Mouse (Mus musculus): Measurements from ENCODE around the gene Gas2. TPM values are rescaled to one million over a fixed set of nuclear protein-coding genes. Genes with fewer than 3 reads are reported as not detected.

Gas2 gene
- total RNA-seq, 2 experiments from 2014 or later, result 4.1 to 4.9 TPM

DNA sequence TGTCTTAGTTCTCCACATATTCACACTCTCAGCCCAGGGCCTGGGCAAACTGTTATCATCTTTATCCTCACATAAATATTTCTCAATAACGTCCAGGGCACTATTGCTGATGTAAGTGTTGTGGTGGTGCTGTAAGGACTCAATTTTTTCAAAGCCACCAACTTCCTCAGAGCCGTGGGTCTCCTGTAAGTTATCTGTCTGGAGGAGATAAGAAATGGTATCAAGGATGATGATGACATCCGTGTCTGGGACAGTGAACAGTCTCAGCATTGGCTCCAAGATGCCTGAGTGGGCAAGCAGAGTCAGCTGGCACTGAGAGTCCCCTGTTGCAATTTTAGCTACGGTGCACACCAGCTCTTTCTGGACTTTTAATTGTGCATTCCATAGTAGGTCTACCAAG, 160.2 kb downstream of the Gas2 start:
- DNase-seq, result no peak

DNA sequence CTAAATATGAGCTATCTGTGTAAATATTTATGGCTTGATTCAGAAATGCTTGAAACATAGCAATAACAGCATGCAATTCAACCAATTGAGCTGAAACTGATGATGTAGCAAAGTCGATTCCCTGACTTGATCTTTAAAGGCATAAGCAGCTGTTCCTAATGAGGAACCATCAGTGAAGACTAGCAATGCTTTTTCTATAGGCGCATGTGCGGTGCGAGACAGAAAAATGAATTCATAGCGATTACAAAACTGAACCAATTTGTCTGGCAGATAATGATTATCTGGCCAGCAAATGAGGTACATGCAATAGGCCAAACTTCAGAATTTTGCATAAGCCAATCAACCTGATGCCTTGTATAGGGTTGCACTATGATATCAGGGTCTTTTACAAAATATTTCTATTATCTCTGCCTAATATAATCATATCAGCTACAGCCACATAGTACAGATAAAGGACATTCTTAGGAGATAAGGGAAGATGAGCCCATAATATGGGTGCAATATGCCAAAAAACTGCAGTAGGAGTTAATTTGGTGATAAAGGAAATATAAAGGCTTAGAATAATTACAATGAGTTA, 162.3 kb downstream of the Gas2 start:
- intact Hi-C loops (cut with DNase I), result no loop called here
- DNase-seq, result no peak

More for the DNA sequence above, 160.2 kb downstream of the Gas2 start:
- intact Hi-C loops (cut with DNase I), result no loop called here

DNA sequence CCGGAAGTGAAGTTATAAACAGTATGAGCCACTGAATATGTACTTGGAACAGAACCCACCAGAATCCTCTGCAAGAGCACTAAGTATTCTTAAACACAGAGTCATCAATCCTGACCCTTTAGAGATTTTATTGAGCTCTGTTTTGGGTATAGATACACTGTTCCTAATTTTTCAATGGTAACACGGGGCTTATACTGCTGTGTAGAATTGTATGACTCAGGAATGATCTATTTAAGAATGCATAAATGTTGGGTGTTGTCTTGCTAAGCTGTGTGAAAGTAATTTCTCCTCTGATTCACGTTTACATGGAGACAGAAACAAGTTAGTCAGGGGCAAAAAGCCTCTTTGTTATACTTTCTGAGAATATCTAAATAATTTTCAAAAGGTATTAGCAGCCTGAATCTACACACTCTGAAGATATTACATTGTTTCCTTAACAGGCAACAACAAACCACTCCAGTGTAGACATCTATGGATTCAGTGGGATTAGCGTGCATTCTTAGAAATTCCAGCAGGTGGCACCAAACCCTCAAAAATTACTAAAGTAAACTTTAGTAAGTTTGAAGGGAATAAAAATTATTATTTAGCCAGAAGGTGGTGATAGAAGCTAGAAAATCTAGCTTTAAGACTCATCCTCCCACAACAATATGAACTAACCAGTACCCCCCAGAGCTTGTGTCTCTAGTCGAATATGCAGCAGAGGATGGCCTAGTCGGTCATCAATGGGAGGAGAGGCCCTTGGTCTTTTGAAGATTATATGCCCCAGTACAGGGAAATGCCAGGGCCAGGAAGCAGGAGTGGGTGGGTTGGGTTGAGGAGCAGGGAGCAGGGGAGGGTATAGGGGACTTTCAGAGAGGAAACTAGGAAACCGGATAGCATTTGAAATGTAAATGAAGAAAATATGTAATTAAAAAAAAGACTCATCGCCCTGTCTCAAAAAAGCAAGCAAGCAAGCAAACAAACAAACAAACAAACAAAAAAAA, 176.1 kb downstream of the Gas2 start:
- DNase-seq, result peak in 1 of 2 experiments; percentile 7
- intact Hi-C loops (cut with DNase I), result no loop called here

Other genes starting within 250 kb of the Gas2 start
- gene Slc17a6, start 240.0 kb upstream of the Gas2 start, total RNA-seq (2021), result not detected
- 1 to 10 TPM; 1.9 to 2.3 TPM for gene Fancf, start 252 bp downstream of the Gas2 start, total RNA-seq (2021)
- 10 to 100 TPM; 23.3 to 23.9 TPM for gene Svip, start 144.0 kb downstream of the Gas2 start, total RNA-seq (2021)
- not detected for gene 1700015G11Rik, start 153.7 kb downstream of the Gas2 start, total RNA-seq (2021)

Data from heart, postnatal 36 days (tissue).